Mouse (Mus musculus) cortical plate, adult 2 months (tissue): ENCODE results near the gene Arhgef3.

Experiments
- CTCF ChIP-seq: fragments of 200-500 bp; IDR thresholded peaks from 2 replicates; pipeline ENCODE4 v1.5.1; 2011; ENCODE audit warnings: mild to moderate bottlenecking, control low read depth, low read length; ENCODE audit not compliant: insufficient read depth; ENCODE audit errors: extremely low read depth
- POLR2A ChIP-seq: fragments of 200-500 bp; IDR thresholded peaks from 2 replicates; pipeline ENCODE4 v1.6.1; 2011; ENCODE audit warnings: mild to moderate bottlenecking, low read length, control low read depth; ENCODE audit not compliant: insufficient read depth; ENCODE audit errors: extremely low read depth

GRCm38 (mm10) chr14:27211743-27212445, 97.2 kb downstream of the Arhgef3 start:
- TF ChIP-seq CTCF, result no peak
- TF ChIP-seq POLR2A, result no peak
